Mouse (Mus musculus) adrenal gland, adult 8-10 months (tissue): ENCODE data around the gene Tex2. TPM values are rescaled to one million over a fixed set of nuclear protein-coding genes. Genes with fewer than 3 reads are reported as not detected.

Experiments
- DNase-seq: peaks from one replicate; pipeline ENCODE4 v3.0.0; 2022
- total RNA-seq, 4 experiments: library from RNA; stranded (reverse); gene quantifications; 2 replicates each; pipeline ENCODE4 v1.2.4; 2022

Tex2 gene
- total RNA-seq, 4 experiments from 2014 or later, result 48.2 to 56.8 (median 54.5) TPM

DNA sequence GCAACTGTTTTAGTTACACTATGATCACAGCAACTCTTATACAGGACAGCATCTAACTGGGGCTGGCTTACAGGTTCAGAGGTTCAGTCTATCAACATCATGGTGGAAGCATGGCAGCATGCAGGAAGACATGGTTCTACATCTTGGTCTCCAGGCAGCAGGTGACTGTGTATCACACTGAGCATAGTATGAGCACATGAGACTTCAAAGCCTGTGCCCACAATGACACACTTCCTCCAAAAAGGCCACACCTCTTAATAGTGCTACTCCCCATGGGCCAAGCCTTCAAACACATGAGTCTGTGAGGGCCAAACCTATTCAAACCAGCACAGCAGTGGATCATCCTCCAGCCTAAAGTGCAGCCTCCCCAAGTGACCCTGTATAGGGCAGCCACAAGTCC is 70.8 kb downstream of the Tex2 start:
- DNase-seq, result no peak

GRCm38 (mm10) chr11:106540506-106541268 is 72.5 kb downstream of the Tex2 start:
- DNase-seq, result no peak

DNA sequence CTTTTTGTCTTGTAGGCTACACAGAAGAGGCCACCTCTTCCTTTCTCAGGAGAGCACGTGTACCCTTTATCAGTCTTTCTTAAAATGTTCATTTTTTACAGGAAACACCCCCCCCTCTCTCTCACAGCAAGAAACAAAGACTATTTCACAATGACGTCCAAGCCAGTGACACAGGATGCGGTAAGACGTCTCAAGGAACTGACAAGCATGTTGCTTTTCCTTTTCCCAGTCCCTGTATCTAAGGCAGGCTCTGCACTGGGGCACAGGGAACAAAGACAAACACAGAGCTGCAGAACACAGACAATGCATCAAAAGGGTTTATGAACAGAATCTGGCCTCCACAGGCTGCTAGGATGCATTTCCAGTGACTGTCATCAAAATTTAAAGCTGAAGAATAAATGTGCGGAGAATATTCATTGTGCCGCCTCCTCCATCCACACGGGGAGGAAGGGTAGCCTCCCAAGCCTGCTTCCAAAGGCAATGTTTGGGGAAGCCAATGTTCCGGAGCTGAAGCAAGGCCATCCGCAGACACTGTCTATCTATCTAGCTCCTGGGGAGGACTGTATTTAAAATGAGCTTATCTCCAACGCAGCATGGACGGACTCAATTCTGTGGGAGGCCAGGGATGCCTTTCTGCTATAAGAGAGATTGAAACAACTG is 76.8 kb downstream of the Tex2 start:
- DNase-seq, result no peak

GRCm38 (mm10) chr11:106535660-106536252 is 77.5 kb downstream of the Tex2 start:
- no peak for DNase-seq

DNA sequence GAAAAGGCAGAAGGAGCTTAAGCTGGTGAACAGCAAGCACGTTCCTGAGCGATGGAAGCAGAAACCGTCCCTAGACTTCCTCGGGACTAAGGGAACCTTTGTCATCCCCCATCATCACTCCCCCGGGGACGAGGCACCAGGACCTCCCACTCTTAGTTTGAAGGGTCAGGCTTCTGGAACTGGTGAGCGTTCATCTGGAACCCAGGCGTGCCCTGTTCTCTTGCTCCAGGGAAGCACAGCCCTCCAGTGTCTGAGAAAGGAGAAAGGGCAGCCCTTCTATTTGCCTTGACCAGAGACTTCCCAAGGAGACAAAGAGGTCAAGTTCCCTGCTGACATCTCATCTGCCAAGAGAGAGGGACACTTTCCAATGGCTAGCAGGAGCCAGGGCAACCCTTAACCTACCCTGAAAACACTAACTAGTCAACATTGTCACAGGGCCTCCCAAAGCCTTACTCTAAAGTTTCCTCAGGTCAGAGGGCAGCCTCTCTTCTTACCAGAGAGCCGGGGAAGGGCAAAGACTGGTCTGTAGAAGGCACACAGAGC is 80.9 kb downstream of the Tex2 start:
- no peak for DNase-seq

- DNase-seq, result no peak
Measured at GRCm38 (mm10) chr11:106529786-106530185, 83.4 kb downstream of the Tex2 start.

DNA sequence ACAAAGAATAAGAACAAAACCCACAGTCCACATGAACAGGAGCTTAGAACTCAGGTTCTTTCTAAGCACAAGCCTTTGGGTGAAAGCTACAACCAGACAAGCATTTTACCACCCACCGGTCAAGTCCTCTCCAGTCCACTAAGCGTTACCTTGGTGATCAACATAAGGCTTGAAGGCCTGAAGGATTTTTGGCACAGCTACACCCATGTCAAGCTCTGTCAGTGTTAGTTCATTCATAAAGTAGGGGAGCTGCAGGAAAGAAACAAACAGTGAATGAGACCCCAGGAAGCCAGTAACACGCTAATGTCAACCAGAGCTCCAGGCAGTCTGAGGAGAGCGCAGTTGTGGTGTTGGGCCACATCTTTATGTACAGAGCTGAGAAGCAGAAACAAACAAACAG is 84.1 kb downstream of the Tex2 start:
- DNase-seq, result no peak

GRCm38 (mm10) chr11:106527926-106528325 is 85.3 kb downstream of the Tex2 start:
- no peak for DNase-seq

DNA sequence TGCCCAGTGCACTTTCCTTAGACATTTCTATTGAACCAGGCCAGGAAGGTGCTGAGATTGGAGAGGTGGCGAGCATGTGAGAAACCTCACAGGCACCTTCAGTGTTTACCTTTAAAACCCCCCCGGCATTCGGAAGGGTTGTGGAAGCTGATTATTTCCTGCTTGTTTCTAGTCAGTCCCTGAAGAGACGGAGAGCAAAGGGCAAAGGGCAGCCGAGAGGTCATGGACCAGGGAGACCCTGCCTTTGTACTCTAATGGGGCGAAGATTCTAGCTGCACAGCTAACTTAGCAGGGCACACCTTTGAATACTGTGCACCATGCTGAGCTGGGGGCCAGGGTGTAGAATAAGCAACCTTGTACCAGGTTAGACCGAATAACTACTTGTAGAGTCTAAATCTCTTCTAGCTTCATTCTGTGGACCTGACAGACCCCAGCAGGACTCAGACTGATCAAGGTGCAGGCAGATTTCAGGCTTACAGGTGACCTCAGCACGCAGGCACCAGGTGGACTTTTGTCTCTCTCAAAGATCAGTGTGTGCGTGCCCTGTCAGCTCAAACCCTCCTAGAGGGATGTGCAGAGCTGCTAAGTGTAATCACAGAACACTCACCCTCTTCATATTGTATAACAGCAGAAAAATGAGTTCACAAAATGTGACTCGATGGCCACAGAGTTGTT is 85.9 kb downstream of the Tex2 start:
- no peak for DNase-seq

- DNase-seq, result no peak
Measured at GRCm38 (mm10) chr11:106522538-106522937, 90.7 kb downstream of the Tex2 start.

DNA sequence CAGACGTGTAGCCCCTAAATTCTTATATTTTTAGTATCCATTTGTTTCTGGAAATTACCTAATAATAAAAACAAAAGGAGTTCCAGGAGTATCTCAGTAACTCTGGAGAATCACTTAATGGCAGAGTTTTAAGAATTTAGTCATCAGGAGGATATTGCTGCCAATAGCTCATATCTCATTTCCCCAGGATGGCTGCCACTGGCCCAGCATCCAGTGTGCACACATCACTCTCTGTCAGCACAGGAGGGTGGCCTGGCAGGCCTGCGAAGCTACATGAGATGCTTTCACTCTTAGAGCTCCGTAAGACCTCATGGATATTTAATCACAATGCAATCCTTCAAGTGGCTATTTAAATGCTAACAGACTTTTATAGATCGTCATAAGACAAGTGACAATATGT is 91.6 kb downstream of the Tex2 start:
- no peak for DNase-seq

- DNase-seq, result no peak
Measured at GRCm38 (mm10) chr11:106520404-106520803, 92.8 kb downstream of the Tex2 start.

- no peak for DNase-seq
Measured at GRCm38 (mm10) chr11:106519519-106519918, 93.7 kb downstream of the Tex2 start.

- DNase-seq, result no peak
Measured at GRCm38 (mm10) chr11:106518391-106518790, 94.8 kb downstream of the Tex2 start.

GRCm38 (mm10) chr11:106515079-106515745 is 98.0 kb downstream of the Tex2 start:
- no peak for DNase-seq

GRCm38 (mm10) chr11:106514446-106514845 is 98.8 kb downstream of the Tex2 start:
- DNase-seq, result peak; percentile 36

DNA sequence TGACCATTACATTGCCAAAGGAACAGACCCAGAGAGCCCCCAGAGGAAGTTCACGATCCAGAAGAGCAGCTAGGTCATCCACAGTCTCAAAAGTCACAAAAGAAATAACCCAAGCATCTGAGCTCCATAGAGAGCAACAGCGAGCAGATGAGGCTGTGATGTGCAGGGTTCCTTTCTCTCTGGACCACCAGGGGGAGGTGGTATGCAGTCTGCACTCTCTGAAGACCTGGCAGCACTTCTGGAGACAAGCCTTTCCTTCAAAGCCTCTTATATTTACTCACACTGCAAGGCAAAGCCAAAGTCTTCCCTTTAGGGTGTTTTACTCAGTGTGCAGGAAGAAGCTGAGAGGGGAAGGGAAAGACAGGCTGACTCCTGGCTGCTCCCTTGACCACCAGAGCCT is 100.1 kb downstream of the Tex2 start:
- DNase-seq, result no peak

DNA sequence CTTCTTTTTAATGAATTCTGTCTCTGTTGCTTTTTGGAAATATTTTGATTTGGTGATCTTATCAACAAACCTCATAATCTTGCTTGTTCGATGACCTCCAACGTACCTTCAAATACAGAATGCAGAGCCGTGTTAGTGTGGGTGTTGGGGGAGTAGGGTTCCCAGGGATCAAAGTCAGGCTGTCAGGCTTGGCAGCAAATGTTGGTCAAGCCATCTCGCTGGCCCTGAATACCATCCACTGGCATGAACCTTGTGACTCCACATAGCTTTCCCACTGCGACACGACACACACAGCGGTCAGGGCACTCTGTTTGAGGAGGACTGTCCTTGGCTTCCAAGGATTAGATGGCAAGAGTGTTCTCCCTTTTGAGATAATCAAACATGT is 101.2 kb downstream of the Tex2 start:
- no peak for DNase-seq

DNA sequence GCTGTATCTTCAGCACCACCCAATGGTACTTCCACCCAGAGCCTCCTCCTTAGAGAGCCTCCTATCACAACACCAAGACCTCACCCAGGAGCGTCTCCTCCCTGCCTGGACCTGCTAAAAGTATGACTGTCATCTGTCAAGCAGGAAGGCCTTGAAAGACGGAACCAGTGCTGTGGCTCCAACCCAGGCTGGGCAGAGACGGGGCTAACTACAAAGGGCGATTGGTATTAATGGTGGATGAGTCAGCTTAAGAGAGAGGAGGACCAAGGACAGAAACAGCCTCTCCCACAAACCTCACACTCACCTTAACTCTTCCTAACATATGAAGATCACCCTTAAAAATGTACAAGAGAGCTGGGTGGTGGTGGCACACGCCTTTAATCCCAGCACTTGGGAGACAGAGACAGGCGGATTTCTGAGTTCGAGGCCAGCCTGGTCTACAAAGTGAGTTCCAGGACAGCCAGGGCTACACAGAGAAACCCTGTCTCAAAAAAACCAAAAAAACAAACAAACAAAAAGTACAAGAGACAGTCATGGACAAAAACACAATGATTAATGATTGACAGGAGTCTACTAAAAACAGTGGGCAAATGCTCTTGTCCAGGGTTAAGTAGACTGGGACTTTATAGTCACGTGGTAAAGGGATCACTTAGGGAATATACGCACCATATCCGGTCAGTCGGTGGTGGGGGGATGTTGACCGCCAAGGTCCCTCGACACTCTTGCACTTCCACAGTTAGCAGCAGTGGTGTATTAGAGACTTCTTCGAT is 101.8 kb downstream of the Tex2 start:
- DNase-seq, result peak; percentile 48

DNA sequence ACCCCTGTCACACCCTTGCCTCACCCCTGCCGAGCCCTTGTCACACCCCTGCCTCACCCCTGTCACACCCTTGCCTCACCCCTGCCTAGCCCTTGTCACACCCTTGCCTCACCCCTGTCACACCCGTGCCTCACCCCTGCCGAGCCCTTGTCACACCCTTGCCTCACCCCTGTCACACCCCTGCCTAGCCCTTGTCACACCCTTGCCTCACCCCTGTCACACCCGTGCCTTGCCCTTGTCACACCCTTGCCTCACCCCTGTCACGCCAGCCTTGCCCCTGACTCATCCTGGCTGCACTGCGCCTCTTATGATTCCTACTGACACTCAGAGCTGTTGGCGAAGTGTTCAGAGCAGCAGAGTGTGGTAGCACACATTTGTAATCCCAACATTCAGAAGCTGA is 105.6 kb downstream of the Tex2 start:
- no peak for DNase-seq

DNA sequence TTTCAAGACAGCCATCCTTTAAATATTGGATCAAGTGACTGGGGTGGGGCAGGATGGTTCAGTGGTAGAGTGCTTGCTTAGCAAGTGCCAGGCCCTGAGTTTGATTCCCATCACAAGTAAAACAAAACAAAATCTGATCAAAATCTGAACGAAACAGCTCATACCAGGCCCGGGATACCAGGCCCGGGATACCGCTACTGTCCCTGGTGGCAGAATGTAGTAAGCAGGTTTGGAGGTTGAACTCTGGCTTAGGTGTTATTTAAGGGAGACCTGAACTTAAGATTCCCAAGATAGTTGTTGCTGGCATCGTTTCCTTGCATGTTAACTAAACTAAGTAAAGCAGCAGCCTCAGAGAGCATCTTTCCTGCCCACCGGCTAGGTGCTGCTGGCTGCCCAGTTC is 107.0 kb downstream of the Tex2 start:
- DNase-seq, result no peak

GRCm38 (mm10) chr11:106504129-106504528 is 109.1 kb downstream of the Tex2 start:
- DNase-seq, result no peak
